Mouse (Mus musculus): ENCODE measurements around the gene Osbp2.

The Osbp2 gene

GRCm38 (mm10) chr11:3862661-3863453 lies 846 bp downstream of the Osbp2 start:
- no peak for DNase-seq (ENCODE audit: low spot score)

- no peak for DNase-seq (ENCODE audit: low spot score)
Measured at GRCm38 (mm10) chr11:3860361-3860760, 3.3 kb downstream of the Osbp2 start.

- no peak for DNase-seq (ENCODE audit: low spot score)
Measured at GRCm38 (mm10) chr11:3859778-3860177, 3.9 kb downstream of the Osbp2 start.

- no peak for DNase-seq (ENCODE audit: low spot score)
Measured at GRCm38 (mm10) chr11:3857902-3858301, 5.8 kb downstream of the Osbp2 start.

GRCm38 (mm10) chr11:3855846-3856245 lies 7.9 kb downstream of the Osbp2 start:
- no peak for DNase-seq (ENCODE audit: low spot score)

GRCm38 (mm10) chr11:3854156-3854555 lies 9.5 kb downstream of the Osbp2 start:
- DNase-seq (ENCODE audit: low spot score) = no peak

GRCm38 (mm10) chr11:3853481-3854034 lies 10.1 kb downstream of the Osbp2 start:
- DNase-seq (ENCODE audit: low spot score) = peak; percentile 87

GRCm38 (mm10) chr11:3853031-3853430 lies 10.7 kb downstream of the Osbp2 start:
- DNase-seq (ENCODE audit: low spot score) = no peak

GRCm38 (mm10) chr11:3851872-3852271 lies 11.8 kb downstream of the Osbp2 start:
- no peak for DNase-seq (ENCODE audit: low spot score)

- DNase-seq (ENCODE audit: low spot score) = no peak
Measured at GRCm38 (mm10) chr11:3850746-3851277, 12.9 kb downstream of the Osbp2 start.

- no peak for DNase-seq (ENCODE audit: low spot score)
Measured at GRCm38 (mm10) chr11:3850315-3850614, 13.4 kb downstream of the Osbp2 start.

- DNase-seq (ENCODE audit: low spot score) = no peak
Measured at GRCm38 (mm10) chr11:3849469-3850314, 14.0 kb downstream of the Osbp2 start.

GRCm38 (mm10) chr11:3846351-3846750 lies 17.4 kb downstream of the Osbp2 start:
- no peak for DNase-seq (ENCODE audit: low spot score)

- DNase-seq (ENCODE audit: low spot score) = no peak
Measured at GRCm38 (mm10) chr11:3843943-3844734, 19.6 kb downstream of the Osbp2 start.

GRCm38 (mm10) chr11:3835271-3835670 lies 28.4 kb downstream of the Osbp2 start:
- DNase-seq (ENCODE audit: low spot score) = no peak

GRCm38 (mm10) chr11:3834421-3835098 lies 29.1 kb downstream of the Osbp2 start:
- no peak for DNase-seq (ENCODE audit: low spot score)

- no peak for DNase-seq (ENCODE audit: low spot score)
Measured at GRCm38 (mm10) chr11:3833544-3834420, 29.9 kb downstream of the Osbp2 start.

GRCm38 (mm10) chr11:3832193-3832901 lies 31.4 kb downstream of the Osbp2 start:
- DNase-seq (ENCODE audit: low spot score) = peak; percentile 45

- DNase-seq (ENCODE audit: low spot score) = no peak
Measured at GRCm38 (mm10) chr11:3829736-3830135, 34.0 kb downstream of the Osbp2 start.

- no peak for DNase-seq (ENCODE audit: low spot score)
Measured at GRCm38 (mm10) chr11:3824138-3824537, 39.6 kb downstream of the Osbp2 start.
